Mouse (Mus musculus): ENCODE data around the gene Morn4. TPM values are rescaled to one million over a fixed set of nuclear protein-coding genes. Genes with fewer than 3 reads are reported as not detected.

Gene Morn4
- polyA plus RNA-seq, 1 experiment from 2014 or later, result 38.1 TPM

DNA sequence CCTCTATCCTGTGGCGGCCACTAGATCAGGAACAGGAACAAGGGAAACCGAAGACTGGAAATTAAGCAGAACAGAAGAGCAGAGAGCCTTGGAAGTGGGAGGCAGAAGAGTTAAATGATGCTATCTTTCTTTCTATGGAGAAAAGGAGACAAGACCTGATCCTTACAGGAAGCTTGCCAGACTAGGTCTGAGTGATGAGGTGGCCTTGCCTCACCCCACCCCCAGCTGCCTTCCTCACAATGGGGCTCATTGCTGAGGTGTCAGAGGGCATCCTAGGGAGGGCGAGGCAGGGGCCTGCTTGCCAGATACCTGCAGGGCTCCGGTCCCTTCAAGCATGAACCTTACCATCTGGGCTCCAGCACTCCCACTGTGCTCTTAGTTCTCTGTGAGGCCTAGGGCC, 34.2 kb downstream of the Morn4 start, which contains the start of gene 4933411K16Rik:
Gene 4933411K16Rik (plus strand): TSS at position 301 of the 400 bp plus-strand sequence.
- no peak for TF ChIP-seq CTCF (IDR thresholded peaks at IDR 0.05)
- ChIA-PET CTCF (interaction anchor here (1.0 to 4.1 kb wide), 7 partner anchors 9 to 149 kb away, joined by 3 to 19 read pairs (median 4); partner anchors contain the start of gene Ankrd2), POLR2A (interaction anchor here (1.0 kb wide), 1 partner anchor 9 kb away, joined by 4 read pairs; no protein-coding TSS in a partner anchor)
- ATAC-seq, result no peak
- no peaks in the 10 kb centered on the region for H3K27me3 ChIP-seq
- in situ Hi-C loops (cut with MboI; ENCODE audit: low pct_unique_long_range_greater_than_20kb), result no loop called here
- DNase-seq (ENCODE audit: low read depth, low spot score), result no peak

DNA sequence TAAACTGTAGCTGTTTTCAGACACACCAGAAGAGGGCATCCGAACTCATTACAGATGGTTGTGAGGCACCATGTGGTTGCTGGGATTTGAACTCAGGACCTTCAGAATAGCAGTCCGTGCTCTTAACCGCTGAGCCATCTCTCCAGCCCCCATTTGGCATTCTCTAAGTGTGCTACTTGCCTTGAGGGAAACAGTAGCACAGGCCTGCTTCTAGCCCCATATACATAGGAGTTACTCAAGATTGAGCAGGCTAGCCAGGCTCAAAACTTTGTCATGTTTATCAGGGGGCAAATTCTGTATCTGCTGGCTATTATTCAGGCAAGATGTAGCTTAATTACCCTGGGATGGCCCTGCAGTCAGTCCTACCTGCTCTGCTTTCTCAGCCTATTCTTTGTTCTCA, 34.8 kb downstream of the Morn4 start:
- H3K27me3 ChIP-seq, result no peaks in the 10 kb centered on the region
- in situ Hi-C loops (cut with MboI; ENCODE audit: low pct_unique_long_range_greater_than_20kb), result no loop called here
- DNase-seq (ENCODE audit: low read depth, low spot score) (no peak), ATAC-seq (no peak)
- ChIA-PET POLR2A (interaction anchor here (1.0 kb wide), 1 partner anchor 9 kb away, joined by 4 read pairs; no protein-coding TSS in a partner anchor), CTCF (interaction anchor here (1.0 to 4.1 kb wide), 6 partner anchors 9 to 149 kb away, joined by 3 to 19 read pairs (median 4); partner anchors contain the start of gene Ankrd2)
- no peak for TF ChIP-seq CTCF (IDR thresholded peaks at IDR 0.05)

DNA sequence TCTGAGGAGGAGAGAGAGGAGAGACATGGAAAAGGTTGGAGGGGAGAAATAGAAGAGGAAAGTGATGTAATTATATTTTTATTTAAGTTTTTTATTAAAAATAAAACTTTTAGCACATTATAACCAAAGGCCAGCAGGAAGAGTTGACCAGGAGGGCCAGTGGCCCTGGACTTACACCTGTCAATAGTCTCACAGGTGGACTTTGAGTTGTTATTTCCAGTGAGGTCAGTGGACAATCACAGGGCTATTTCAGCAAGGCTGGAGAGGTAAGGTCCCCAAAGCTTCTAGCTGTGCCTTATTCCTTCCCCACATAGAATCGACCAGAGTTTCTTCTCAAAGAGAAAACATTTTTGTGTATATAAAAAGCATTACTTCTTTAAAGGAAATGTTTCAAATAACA, 35.9 kb downstream of the Morn4 start:
- TF ChIP-seq CTCF (IDR thresholded peaks at IDR 0.05), result no peak
- CTCF ChIA-PET, result interaction anchor here (1.0 to 4.1 kb wide), 3 partner anchors 15 to 23 kb away, joined by 3 to 19 read pairs (median 11); partner anchors contain the start of gene Ankrd2

DNA sequence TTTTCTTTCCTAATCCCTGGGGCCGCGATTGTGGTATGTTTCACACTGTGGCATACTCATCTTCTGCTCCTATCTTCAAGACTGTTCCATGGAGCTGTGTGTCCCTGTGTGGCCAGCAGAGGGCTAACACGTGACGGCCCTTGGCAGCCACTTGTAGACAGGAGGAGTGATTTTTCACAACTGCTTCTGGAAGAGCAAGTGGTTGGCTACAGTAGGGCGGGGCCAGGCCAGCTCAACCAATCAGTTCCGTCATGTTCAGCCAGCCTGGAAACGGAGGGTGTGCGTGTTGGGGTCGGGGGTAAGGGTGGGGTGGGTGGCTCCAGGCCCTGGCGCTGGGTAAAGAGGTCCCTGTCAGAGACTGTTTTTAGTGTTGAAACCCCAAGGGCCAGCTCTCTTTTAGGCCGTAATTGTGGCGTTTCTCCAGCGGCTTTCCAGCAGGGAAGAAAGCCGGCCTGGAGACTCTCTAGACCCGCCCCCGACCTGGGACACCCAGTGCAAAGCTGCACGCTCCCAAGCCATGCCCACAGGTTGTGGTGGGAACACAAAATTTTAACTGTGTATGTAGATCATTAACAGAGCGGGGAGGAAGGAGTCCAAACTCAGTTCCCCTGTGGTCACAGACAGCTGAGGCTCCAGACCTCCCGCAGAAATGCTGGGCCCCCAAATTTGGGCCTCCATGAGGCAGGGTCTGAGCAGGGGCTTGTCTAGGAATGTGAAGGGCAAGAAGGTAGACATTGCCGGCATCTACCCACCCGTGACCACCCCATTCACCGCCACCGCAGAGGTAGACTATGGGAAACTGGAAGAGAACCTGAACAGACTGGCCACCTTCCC, 40.7 kb downstream of the Morn4 start, which contains the start of gene Hoga1:
Gene Hoga1 (plus strand): TSS at position 342 of the 834 bp plus-strand sequence.
- in situ Hi-C loops (cut with MboI; ENCODE audit: low pct_unique_long_range_greater_than_20kb), result no loop called here
- CTCF ChIA-PET, result interaction anchor here (0.7 to 3.7 kb wide), 18 partner anchors 9 to 184 kb away, joined by 3 to 68 read pairs (median 4); partner anchors contain the start of genes Ankrd2, Avpi1 and Pi4k2a
- no peaks in the 10 kb centered on the region for H3K27me3 ChIP-seq
- POLR2A ChIA-PET, result interaction anchor here (0.6 to 2.1 kb wide), 4 partner anchors 9 to 43 kb away, joined by 3 to 6 read pairs (median 4); partner anchors contain the start of gene Ankrd2
- peak; percentile 96 for TF ChIP-seq CTCF (IDR thresholded peaks at IDR 0.05)
- DNase-seq (ENCODE audit: low read depth, low spot score) (no peak), ATAC-seq (peak; percentile 92)

More for the DNA sequence above, 35.9 kb downstream of the Morn4 start:
- no peak for ATAC-seq
- no peak for DNase-seq (ENCODE audit: low read depth, low spot score)
- POLR2A ChIA-PET, result no interaction called here
- in situ Hi-C loops (cut with MboI; ENCODE audit: low pct_unique_long_range_greater_than_20kb), result no loop called here
- no peaks in the 10 kb centered on the region for H3K27me3 ChIP-seq

DNA sequence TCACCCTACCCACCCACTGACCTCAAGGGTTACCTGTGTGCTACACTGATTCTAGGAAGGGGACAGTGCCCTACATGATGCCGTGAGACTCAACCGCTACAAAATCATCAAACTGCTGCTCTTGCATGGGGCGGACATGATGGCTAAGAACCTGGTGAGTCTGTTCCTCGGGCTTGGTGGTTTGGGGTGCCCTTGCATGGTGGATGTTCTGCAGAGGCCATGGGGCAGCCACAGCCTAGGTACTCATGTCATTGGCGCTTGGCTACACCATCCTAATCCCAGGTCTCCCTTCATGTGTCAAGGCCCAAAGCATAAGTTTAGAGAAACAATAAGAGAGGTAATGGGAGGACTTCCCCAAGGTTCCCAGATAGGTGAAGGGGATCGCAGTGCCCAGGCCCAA, 42.2 kb downstream of the Morn4 start:
- POLR2A ChIA-PET, result interaction anchor here (2.1 kb wide), 1 partner anchor 8 kb away, joined by 6 read pairs; the partner anchor contains the start of gene Ankrd2
- CTCF ChIA-PET, result interaction anchor here (1.2 to 3.7 kb wide), 7 partner anchors 9 to 29 kb away, joined by 6 to 68 read pairs (median 8); partner anchors contain the start of gene Ankrd2
- in situ Hi-C loops (cut with MboI; ENCODE audit: low pct_unique_long_range_greater_than_20kb), result loop anchor here (5.0 kb wide), 1 partner anchor 103 kb away; the partner anchor contains the start of gene Marveld1
- no peak for ATAC-seq
- H3K27me3 ChIP-seq, result no peaks in the 10 kb centered on the region
- no peak for DNase-seq (ENCODE audit: low read depth, low spot score)
- no peak for TF ChIP-seq CTCF (IDR thresholded peaks at IDR 0.05)

DNA sequence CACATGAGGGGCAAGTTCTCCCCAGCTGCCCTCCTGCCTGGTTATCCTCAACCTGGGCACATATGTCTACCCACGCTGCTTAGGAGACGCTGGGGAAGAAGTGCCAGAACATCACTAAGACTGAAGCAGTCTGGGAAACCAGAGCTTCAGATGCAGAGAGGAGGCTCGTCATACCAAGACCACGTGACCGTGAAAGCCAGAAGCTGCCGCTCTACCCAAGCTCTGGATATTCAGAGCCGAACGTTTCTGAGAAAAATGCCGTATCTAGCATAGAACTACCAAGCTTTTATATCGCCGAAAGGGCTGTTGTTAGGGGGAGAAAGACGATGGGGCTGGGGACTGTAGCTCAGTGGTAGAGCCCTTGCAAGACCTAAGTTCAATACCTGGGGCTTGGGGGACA, 47.8 kb downstream of the Morn4 start:
- DNase-seq (ENCODE audit: low read depth, low spot score) (no peak), ATAC-seq (no peak)
- in situ Hi-C loops (cut with MboI; ENCODE audit: low pct_unique_long_range_greater_than_20kb), result no loop called here
- ChIA-PET POLR2A (interaction anchor here (0.8 to 1.1 kb wide), 3 partner anchors 31 to 66 kb away, joined by 3 read pairs; partner anchors contain the start of gene Pi4k2a), CTCF (interaction anchor here (1.1 to 10.1 kb wide), 3 partner anchors 12 to 56 kb away, joined by 3 to 154 read pairs (median 4); no protein-coding TSS in a partner anchor)
- TF ChIP-seq CTCF (IDR thresholded peaks at IDR 0.05), result no peak
- no peaks in the 10 kb centered on the region for H3K27me3 ChIP-seq

DNA sequence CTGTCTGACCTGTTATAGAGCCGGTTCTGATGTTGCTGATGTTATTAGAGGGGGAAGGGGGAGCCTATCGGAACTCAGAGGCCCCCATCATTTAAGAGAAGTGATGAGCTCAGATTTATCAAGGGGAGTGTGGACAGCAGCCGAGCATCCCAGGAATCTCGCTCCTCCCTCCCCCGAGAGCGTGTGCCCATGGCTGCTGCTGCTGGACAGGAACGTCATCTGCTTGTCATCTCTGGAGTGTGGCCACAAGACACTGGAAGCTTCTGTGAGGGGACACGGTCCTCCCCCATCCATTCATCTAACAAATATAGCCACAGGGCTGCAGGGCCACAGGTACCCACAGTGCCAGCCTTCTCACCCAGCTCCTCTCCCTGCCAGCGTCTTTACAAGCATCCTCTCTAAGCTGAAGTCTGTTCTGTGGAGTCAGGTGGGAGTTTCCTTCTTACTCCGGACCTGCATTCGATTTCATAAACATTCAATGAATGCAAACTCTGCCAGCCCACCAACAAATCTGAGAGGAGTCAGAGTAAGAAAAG, 48.9 kb downstream of the Morn4 start:
- DNase-seq (ENCODE audit: low read depth, low spot score) (no peak), ATAC-seq (no peak)
- ChIA-PET CTCF (interaction anchor here (1.1 to 10.1 kb wide), 4 partner anchors 8 to 55 kb away, joined by 3 to 154 read pairs (median 4); partner anchors contain the start of gene Hoga1), POLR2A (interaction anchor here (2.3 kb wide), 1 partner anchor 8 kb away, joined by 6 read pairs; the partner anchor contains the start of gene Hoga1)
- in situ Hi-C loops (cut with MboI; ENCODE audit: low pct_unique_long_range_greater_than_20kb), result no loop called here
- no peaks in the 10 kb centered on the region for H3K27me3 ChIP-seq
- TF ChIP-seq CTCF (IDR thresholded peaks at IDR 0.05), result no peak

DNA sequence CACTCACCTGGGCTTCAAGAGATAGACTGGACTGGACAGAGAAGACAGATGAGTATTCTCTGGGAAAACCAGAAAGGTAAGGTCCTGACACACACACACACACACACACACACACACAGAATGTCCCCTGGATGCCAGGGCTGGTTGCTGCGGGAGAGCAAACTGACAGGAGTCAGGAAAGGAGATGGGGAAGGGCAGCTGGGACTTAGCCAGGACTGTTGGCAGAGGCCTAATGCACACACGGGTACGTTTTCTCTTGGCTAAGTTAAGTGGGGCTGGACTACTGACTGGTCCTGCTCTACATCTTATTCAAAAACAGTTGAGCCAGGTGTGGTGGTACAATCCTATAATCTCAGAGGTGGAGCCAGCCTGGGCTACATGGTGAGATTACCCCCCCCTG, 49.8 kb downstream of the Morn4 start:
- TF ChIP-seq CTCF (IDR thresholded peaks at IDR 0.05), result no peak
- ChIA-PET CTCF (interaction anchor here (1.1 to 10.1 kb wide), 21 partner anchors 9 to 133 kb away, joined by 3 to 154 read pairs (median 11); partner anchors contain the start of genes 4933411K16Rik, Avpi1, Hoga1 and Marveld1), POLR2A (interaction anchor here (0.6 to 2.3 kb wide), 2 partner anchors 9 to 35 kb away, joined by 4 to 6 read pairs; partner anchors contain the start of gene Hoga1)
- H3K27me3 ChIP-seq, result no peaks in the 10 kb centered on the region
- in situ Hi-C loops (cut with MboI; ENCODE audit: low pct_unique_long_range_greater_than_20kb), result no loop called here
- no peak for DNase-seq (ENCODE audit: low read depth, low spot score)
- ATAC-seq, result no peak

DNA sequence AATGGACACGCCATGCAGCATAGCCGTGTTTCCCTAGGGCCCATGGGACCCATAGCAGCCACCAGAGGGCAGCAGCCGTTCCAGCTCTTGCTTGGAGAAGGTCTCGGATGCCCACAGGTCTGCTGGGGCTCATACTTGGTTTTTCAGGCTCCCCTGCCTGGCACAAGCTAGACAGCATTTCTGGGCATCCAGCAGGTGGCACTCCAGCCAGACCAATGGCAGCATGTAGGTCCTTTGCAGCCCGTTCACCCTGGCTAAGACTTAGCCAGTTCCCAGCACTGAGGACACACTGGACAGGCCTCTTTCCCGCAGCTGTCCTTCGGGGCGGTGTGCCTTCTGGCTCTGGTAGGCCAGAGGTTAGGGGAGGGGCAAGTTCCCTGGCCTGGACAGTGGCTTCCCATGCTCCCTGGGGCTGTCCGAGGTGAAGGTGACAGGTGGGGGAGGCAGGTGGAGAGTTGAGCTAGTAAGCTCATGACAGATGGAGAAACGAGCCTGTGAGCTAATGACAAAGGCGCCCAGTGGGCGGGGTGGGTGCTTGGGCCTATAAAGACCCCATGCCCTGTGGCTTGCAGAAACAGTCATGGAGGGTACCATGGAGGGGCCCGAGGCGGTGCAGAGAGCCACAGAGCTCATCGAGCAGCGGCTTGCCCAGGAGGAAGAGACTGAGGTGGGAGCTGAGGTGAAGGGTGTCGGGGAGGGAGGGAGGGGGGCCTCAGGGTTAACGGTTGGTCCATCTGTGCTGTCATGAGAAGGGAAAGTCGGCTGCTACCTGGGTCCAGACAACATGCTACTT, 50.5 kb downstream of the Morn4 start, which contains the start of gene Ankrd2:
Gene Ankrd2 (plus strand): TSS at position 545 of the 793 bp plus-strand sequence.
- peak; percentile 78 for DNase-seq (ENCODE audit: low read depth, low spot score)
- in situ Hi-C loops (cut with MboI; ENCODE audit: low pct_unique_long_range_greater_than_20kb), result no loop called here
- TF ChIP-seq CTCF (IDR thresholded peaks at IDR 0.05), result peak; percentile 99
- CTCF ChIA-PET, result interaction anchor here (0.8 to 10.1 kb wide), 34 partner anchors 8 to 134 kb away, joined by 3 to 154 read pairs (median 8); partner anchors contain the start of genes 4933411K16Rik, Avpi1, Hoga1 and Marveld1
- POLR2A ChIA-PET, result interaction anchor here (0.5 to 2.3 kb wide), 6 partner anchors 9 to 1410 kb away, joined by 3 to 8 read pairs (median 4); partner anchors contain the start of gene Hoga1
- no peaks in the 10 kb centered on the region for H3K27me3 ChIP-seq
- ATAC-seq, result peak; percentile 93
